Mouse (Mus musculus) embryonic facial prominence, embryonic 12.5 days (tissue): ENCODE measurements at regions not wholly inside any gene's neighbourhood (a gene's known extent, or its start where the extent isn't known, plus 50 kb on each side); places are given as distances from the start of the nearest gene placed in this dataset.

ENCODE experiments used
- ATAC-seq: fragments of 200-750 bp; cut with Nextera tagmentation; 2 replicates; pipeline ENCODE4 v1.8.0; 2017; ENCODE audit not compliant: insufficient number of reproducible peaks, insufficient read depth, low FRiP score, low TSS enrichment
- H3K27ac ChIP-seq: fragments of 300-500 bp; sonication (generic); 2 replicates; pipeline ENCODE4 v1.5.1; 2016; ENCODE audit warnings: mild to moderate bottlenecking
- H3K27me3 ChIP-seq: fragments of 300-500 bp; sonication (generic); 2 replicates; pipeline ENCODE4 v1.6.1; 2016; ENCODE audit warnings: mild to moderate bottlenecking, moderate library complexity
- H3K36me3 ChIP-seq: fragments of 300-500 bp; sonication (generic); 2 replicates; pipeline ENCODE4 v1.6.1; 2016; ENCODE audit warnings: mild to moderate bottlenecking
- H3K4me1 ChIP-seq: fragments of 300-500 bp; sonication (generic); 2 replicates; pipeline ENCODE4 v1.6.1; 2016
- H3K4me2 ChIP-seq: fragments of 300-500 bp; sonication (generic); replicated peaks from 2 replicates; pipeline ENCODE4 v1.6.1; 2016; ENCODE audit warnings: mild to moderate bottlenecking, moderate library complexity
- H3K4me3 ChIP-seq: fragments of 300-500 bp; sonication (generic); 2 replicates; pipeline ENCODE4 v1.5.1; 2016; ENCODE audit warnings: mild to moderate bottlenecking
- H3K9ac ChIP-seq: fragments of 300-500 bp; sonication (generic); 2 replicates; pipeline ENCODE4 v1.6.1; 2016; ENCODE audit warnings: mild to moderate bottlenecking, moderate library complexity
- H3K9me3 ChIP-seq: fragments of 300-500 bp; sonication (generic); 2 replicates; pipeline ENCODE4 v1.6.1; 2016; ENCODE audit warnings: mild to moderate bottlenecking, moderate library complexity
- WGBS: fragments of 180-500 bp; shearing (Covaris S2); methylation state at CpG from one replicate; pipeline ENCODE4 v1.1.7; 2016; 5-methylcytosine and 5-hydroxymethylcytosine counted together

GRCm38 (mm10) chr2:147561220-147561619 lies 199.5 kb downstream of the Pax1 start:
- no peak overlapping the region for H3K4me2 ChIP-seq
- ATAC-seq: no peak
- H3K27ac ChIP-seq: no peak overlapping the region
- H3K36me3 ChIP-seq: no peaks in the 10 kb centered on the region
- no peak overlapping the region for H3K9ac ChIP-seq
- H3K4me1 ChIP-seq: peaks cover 12% of the 10 kb centered on the region; the same call in 1 of the 2 replicates
- no peaks in the 10 kb centered on the region for H3K27me3 ChIP-seq
- 45% methylated on average over 7 of the region's 7 CpGs for WGBS
- H3K9me3 ChIP-seq: no peaks in the 10 kb centered on the region
- no peak overlapping the region for H3K4me3 ChIP-seq

- no peak overlapping the region for H3K4me2 ChIP-seq
- no peak overlapping the region for H3K27ac ChIP-seq
- no peaks in the 10 kb centered on the region for H3K9me3 ChIP-seq
- WGBS: 55% methylated on average over 20 of the region's 20 CpGs
- no peak overlapping the region for H3K4me3 ChIP-seq
- H3K36me3 ChIP-seq: no peaks in the 10 kb centered on the region
- peaks cover 12% of the 10 kb centered on the region; the same call in 1 of the 2 replicates for H3K4me1 ChIP-seq
- H3K27me3 ChIP-seq: no peaks in the 10 kb centered on the region
- H3K9ac ChIP-seq: no peak overlapping the region
- ATAC-seq: no peak
These were observed 198.9 kb downstream of the Pax1 start for GRCm38 (mm10) chr2:147560426-147561155.

- Histone ChIP-seq H3K27me3 (no peaks in the 10 kb centered on the region), H3K4me3 (no peak overlapping the region), H3K4me1 (no peaks in the 10 kb centered on the region), H3K4me2 (no peak overlapping the region), H3K27ac (no peak overlapping the region), H3K9me3 (no peaks in the 10 kb centered on the region), H3K9ac (no peak overlapping the region), H3K36me3 (no peaks in the 10 kb centered on the region)
- WGBS: 65% methylated on average over 2 of the region's 2 CpGs
- ATAC-seq: no peak
These were observed 167.4 kb downstream of the Pax1 start for GRCm38 (mm10) chr2:147529161-147529560.

- Histone ChIP-seq H3K9ac (no peak overlapping the region), H3K4me2 (no peak overlapping the region), H3K36me3 (no peaks in the 10 kb centered on the region), H3K4me1 (no peaks in the 10 kb centered on the region), H3K9me3 (no peaks in the 10 kb centered on the region), H3K4me3 (no peak overlapping the region), H3K27me3 (no peaks in the 10 kb centered on the region), H3K27ac (no peak overlapping the region)
- 81% methylated on average over 3 of the region's 3 CpGs for WGBS
- ATAC-seq: no peak
These were observed 153.7 kb downstream of the Pax1 start for GRCm38 (mm10) chr2:147515436-147515835.

- H3K9me3 ChIP-seq: no peaks in the 10 kb centered on the region
- ATAC-seq: no peak
- H3K9ac ChIP-seq: no peak overlapping the region
- H3K27ac ChIP-seq: no peak overlapping the region
- H3K36me3 ChIP-seq: no peaks in the 10 kb centered on the region
- H3K4me3 ChIP-seq: no peak overlapping the region
- H3K27me3 ChIP-seq: no peaks in the 10 kb centered on the region
- H3K4me2 ChIP-seq: no peak overlapping the region
- no peaks in the 10 kb centered on the region for H3K4me1 ChIP-seq
- 87% methylated on average over 3 of the region's 3 CpGs for WGBS
These were observed 153.0 kb downstream of the Pax1 start for GRCm38 (mm10) chr2:147514748-147515147.

GRCm38 (mm10) chr2:147503962-147504361 lies 142.2 kb downstream of the Pax1 start:
- H3K4me1 ChIP-seq: no peaks in the 10 kb centered on the region
- 86% methylated on average over 4 of the region's 4 CpGs for WGBS
- no peak overlapping the region for H3K27ac ChIP-seq
- H3K9ac ChIP-seq: no peak overlapping the region
- no peak overlapping the region for H3K4me2 ChIP-seq
- H3K36me3 ChIP-seq: no peaks in the 10 kb centered on the region
- H3K9me3 ChIP-seq: no peaks in the 10 kb centered on the region
- H3K4me3 ChIP-seq: no peak overlapping the region
- no peaks in the 10 kb centered on the region for H3K27me3 ChIP-seq
- ATAC-seq: no peak

- H3K4me2 ChIP-seq: no peak overlapping the region
- no peak for ATAC-seq
- 71% methylated on average over 1 of the region's 1 CpGs for whole genome bisulfite sequencing
These were observed 137.0 kb downstream of the Pax1 start for GRCm38 (mm10) chr2:147498731-147499130.

GRCm38 (mm10) chr2:147455932-147456331 lies 94.2 kb downstream of the Pax1 start:
- WGBS: 66% methylated on average over 5 of the region's 5 CpGs
- ATAC-seq: no peak
- no peaks in the 10 kb centered on the region for H3K9me3 ChIP-seq

More at GRCm38 (mm10) chr2:147498731-147499130, 137.0 kb downstream of the Pax1 start:
- Histone ChIP-seq H3K36me3 (no peaks in the 10 kb centered on the region), H3K4me1 (no peaks in the 10 kb centered on the region), H3K27ac (no peak overlapping the region), H3K9ac (no peak overlapping the region), H3K9me3 (no peaks in the 10 kb centered on the region), H3K27me3 (no peaks in the 10 kb centered on the region), H3K4me3 (no peak overlapping the region)

GRCm38 (mm10) chr2:147454362-147455257 lies 92.9 kb downstream of the Pax1 start:
- Histone ChIP-seq H3K9ac (no peak overlapping the region), H3K4me3 (no peak overlapping the region), H3K4me1 (peaks cover 7% of the 10 kb centered on the region; the same call in 1 of the 2 replicates), H3K27ac (no peak overlapping the region), H3K36me3 (no peaks in the 10 kb centered on the region), H3K27me3 (no peaks in the 10 kb centered on the region), H3K4me2 (peak overlapping the region; percentile 28; the same call in 1 of the 2 replicates), H3K9me3 (no peaks in the 10 kb centered on the region)
- WGBS: 44% methylated on average over 18 of the region's 18 CpGs
- ATAC-seq: no peak

More at GRCm38 (mm10) chr2:147455932-147456331, 94.2 kb downstream of the Pax1 start:
- H3K36me3 ChIP-seq: no peaks in the 10 kb centered on the region
- H3K27ac ChIP-seq: no peak overlapping the region
- H3K27me3 ChIP-seq: no peaks in the 10 kb centered on the region
- no peak overlapping the region for H3K4me2 ChIP-seq
- H3K9ac ChIP-seq: no peak overlapping the region
- H3K4me3 ChIP-seq: no peak overlapping the region
- H3K4me1 ChIP-seq: peaks cover 3% of the 10 kb centered on the region; the same call in 1 of the 2 replicates
